Mouse (Mus musculus): ENCODE measurements around the gene Mbd5.

The Mbd5 gene

GRCm38 (mm10) chr2:49344287-49344686 lies 395.0 kb downstream of the Mbd5 start:
- no peak for DNase-seq (ENCODE audit: low read depth, low spot score)

DNA sequence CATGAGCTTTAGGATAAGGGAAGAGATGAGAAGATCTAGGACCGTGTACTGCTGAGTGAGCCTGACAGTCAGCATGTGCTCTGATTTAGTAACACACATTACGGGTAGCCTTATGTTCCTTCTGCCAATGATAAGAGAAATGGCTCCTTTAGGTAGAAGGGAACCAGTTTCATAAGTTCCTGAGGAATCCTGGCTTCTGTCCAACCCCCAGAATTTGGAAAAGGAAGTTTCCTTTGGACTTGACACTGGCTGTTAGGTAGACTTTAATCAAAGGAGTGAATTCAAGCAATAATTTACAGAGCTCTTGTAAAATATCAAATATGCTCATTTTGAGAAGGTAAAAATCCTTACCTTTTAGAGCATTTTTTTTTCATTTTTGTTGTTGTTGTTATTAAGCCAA lies 396.5 kb downstream of the Mbd5 start:
- no peak for DNase-seq (ENCODE audit: low read depth, low spot score)

DNA sequence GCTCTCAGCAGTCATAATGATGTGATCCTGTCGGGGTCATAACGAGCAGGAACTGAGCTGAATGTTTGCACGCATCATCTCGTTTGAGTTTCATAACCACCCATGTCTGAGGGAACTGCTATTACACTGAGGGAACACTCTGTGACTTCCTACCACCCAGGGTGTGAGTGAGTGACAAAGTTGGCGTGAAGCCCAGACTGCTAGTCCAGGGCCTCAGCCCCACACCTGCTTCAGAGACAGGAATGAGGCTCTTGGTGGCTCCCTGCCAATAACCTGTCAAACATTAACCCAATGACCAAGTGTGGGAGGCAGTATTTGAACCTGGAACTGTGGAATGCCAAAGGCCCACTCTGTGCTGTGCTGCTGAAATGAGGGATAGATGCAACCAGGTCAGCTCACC lies 400.5 kb downstream of the Mbd5 start:
- DNase-seq (ENCODE audit: low read depth, low spot score) = peak; percentile 41

GRCm38 (mm10) chr2:49350852-49351251 lies 401.5 kb downstream of the Mbd5 start:
- DNase-seq (ENCODE audit: low read depth, low spot score) = no peak

DNA sequence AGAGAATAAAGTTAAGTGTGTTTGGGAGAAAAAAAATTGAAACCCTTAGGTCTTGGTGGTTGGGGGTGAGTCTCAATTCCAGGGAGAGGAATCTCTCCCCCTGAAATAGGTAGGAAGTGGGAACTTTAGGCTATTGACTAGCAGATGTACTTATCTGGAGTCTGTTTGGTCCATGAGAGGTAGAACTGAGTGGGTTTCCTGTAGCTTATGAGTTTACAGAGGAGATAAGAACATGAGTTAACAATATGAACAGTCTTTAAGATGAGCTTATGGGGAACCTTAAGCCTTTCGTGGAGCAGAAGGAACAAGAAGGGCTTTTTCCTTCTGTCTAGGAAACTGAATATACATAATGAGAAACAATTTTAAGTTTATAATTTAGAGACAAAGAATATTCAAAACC lies 404.8 kb downstream of the Mbd5 start:
- no peak for DNase-seq (ENCODE audit: low read depth, low spot score)

GRCm38 (mm10) chr2:49355867-49356266 lies 406.6 kb downstream of the Mbd5 start:
- DNase-seq (ENCODE audit: low read depth, low spot score) = no peak

GRCm38 (mm10) chr2:49358128-49358814 lies 409.0 kb downstream of the Mbd5 start:
- DNase-seq (ENCODE audit: low read depth, low spot score) = no peak

GRCm38 (mm10) chr2:49358839-49359520 lies 409.7 kb downstream of the Mbd5 start:
- DNase-seq (ENCODE audit: low read depth, low spot score) = peak; percentile 26

GRCm38 (mm10) chr2:49359706-49360105 lies 410.4 kb downstream of the Mbd5 start:
- DNase-seq (ENCODE audit: low read depth, low spot score) = no peak

DNA sequence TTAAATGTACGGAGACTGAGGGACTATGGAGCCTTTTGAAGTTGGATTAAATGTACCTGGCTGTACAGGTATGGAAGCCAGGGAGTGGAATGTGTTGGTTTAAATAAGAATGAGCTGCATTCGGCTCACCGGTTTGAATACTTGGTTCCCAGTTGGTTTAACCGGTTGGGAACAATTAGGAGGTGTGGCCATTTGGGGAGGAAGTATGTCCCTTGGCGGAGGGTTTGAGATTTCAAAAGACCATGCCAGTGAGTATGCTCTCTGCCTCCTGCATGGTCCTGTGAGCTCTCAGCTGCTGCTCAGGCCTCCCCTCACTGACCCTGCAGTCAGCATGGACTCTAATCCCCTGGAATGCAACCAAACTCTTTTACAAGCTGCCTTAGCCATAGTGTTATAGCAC lies 415.2 kb downstream of the Mbd5 start:
- no peak for DNase-seq (ENCODE audit: low read depth, low spot score)

DNA sequence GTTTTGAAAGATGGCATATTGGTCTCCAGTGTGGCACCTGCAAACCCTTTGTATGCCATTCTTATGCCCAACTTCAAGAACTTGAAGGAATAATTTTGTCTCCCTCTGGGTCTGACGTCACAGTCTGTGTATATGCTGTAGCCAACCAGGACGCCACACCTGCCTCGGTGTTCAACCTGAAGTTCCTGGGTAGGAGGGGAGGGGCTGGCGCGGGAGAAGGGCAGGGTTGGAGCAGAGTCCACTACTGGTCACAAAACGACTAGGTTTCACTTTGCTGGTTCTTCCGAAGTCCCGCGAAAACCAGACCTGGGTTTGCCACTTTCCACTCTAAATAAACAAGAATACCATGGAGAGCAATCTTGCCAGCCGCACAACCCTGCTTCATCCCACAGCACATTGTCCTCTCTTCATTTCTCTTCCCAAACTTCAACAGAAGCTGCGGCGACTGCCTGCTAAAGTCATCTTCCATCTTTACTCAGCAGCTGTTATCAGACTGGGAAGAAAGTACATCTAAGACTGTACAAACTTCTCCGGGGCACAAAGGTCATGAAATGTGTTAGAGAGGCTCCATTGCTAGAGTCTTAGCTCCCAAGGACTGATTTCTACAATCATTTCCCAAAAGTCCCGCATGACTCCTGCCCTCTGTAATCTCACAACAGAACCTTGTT lies 417.7 kb downstream of the Mbd5 start:
- no peak for DNase-seq (ENCODE audit: low read depth, low spot score)

GRCm38 (mm10) chr2:49367546-49367917 lies 418.2 kb downstream of the Mbd5 start:
- no peak for DNase-seq (ENCODE audit: low read depth, low spot score)

- no peak for DNase-seq (ENCODE audit: low read depth, low spot score)
Measured at GRCm38 (mm10) chr2:49371632-49372031, 422.3 kb downstream of the Mbd5 start.

- no peak for DNase-seq (ENCODE audit: low read depth, low spot score)
Measured at GRCm38 (mm10) chr2:49372586-49372985, 423.3 kb downstream of the Mbd5 start.
